Mouse (Mus musculus) midbrain, embryonic 14.5 days (tissue): ENCODE results near the gene Gcgr. TPM values are rescaled to one million over a fixed set of nuclear protein-coding genes. Genes with fewer than 3 reads are reported as not detected.
"Not testable (repeated sequence)": the region's sequence is repeated elsewhere in the genome, so short reads cannot be mapped to it uniquely, and the experiment has no call there.

Source experiments
- ATAC-seq: fragments of 200-750 bp; cut with Nextera tagmentation; 2 replicates; pipeline ENCODE4 v1.8.0; 2017; ENCODE audit warnings: moderate number of reproducible peaks, moderate library complexity; ENCODE audit not compliant: low FRiP score, low TSS enrichment
- DNase-seq: peaks from one replicate; pipeline ENCODE4 v3.0.0-alpha.2; 2015
- H3K27ac ChIP-seq: fragments of 300-500 bp; sonication (generic); replicated peaks from 2 replicates; pipeline ENCODE4 v1.5.1; 2014; ENCODE audit warnings: mild to moderate bottlenecking, low read depth, low read length, moderate library complexity
- H3K27me3 ChIP-seq: fragments of 300-500 bp; sonication (generic); 2 replicates; pipeline ENCODE4 v1.6.1; 2014; ENCODE audit warnings: low read length, control low read depth, mixed read lengths; ENCODE audit not compliant: control insufficient read depth, insufficient read depth
- H3K36me3 ChIP-seq: fragments of 300-500 bp; sonication (generic); 2 replicates; pipeline ENCODE4 v1.6.1; 2014; ENCODE audit warnings: low read length, control low read depth; ENCODE audit not compliant: control insufficient read depth, insufficient read depth
- H3K4me1 ChIP-seq: fragments of 300-500 bp; sonication (generic); 2 replicates; pipeline ENCODE4 v1.6.1; 2014; ENCODE audit warnings: mild to moderate bottlenecking, antibody characterized with exemption, low read length, control low read depth; ENCODE audit not compliant: control insufficient read depth, insufficient read depth
- H3K4me2 ChIP-seq: fragments of 300-500 bp; sonication (generic); 2 replicates; pipeline ENCODE4 v1.6.1; 2014; ENCODE audit warnings: mild to moderate bottlenecking, low read length, moderate library complexity
- H3K4me3 ChIP-seq: fragments of 300-500 bp; sonication (generic); replicated peaks from 2 replicates; pipeline ENCODE4 v1.5.1; 2014; ENCODE audit warnings: low read depth, low read length
- H3K9ac ChIP-seq: fragments of 300-500 bp; sonication (generic); replicated peaks from 2 replicates; pipeline ENCODE4 v1.6.1; 2014; ENCODE audit warnings: mild to moderate bottlenecking, low read length, moderate library complexity
- H3K9me3 ChIP-seq: fragments of 300-500 bp; sonication (generic); 2 replicates; pipeline ENCODE4 v1.6.1; 2016; ENCODE audit warnings: low read length, control low read depth, mixed read lengths; ENCODE audit not compliant: control insufficient read depth
- WGBS: fragments of 180-500 bp; shearing (Covaris S2); extraction: QIAGEN DNeasy Blood & Tissue Kit; methylation state at CpG from one replicate; pipeline ENCODE4 v1.1.7; 2014; 5-methylcytosine and 5-hydroxymethylcytosine counted together
- polyA plus RNA-seq: library from polyadenylated mRNA; unstranded; fragments of >200 nt; fragmentation: Nextera tagmentation; extraction: Ambion mirVana; gene quantifications from 2 replicates; pipeline ENCODE4 v1.2.1, GENCODE M21; 2014

The Gcgr gene
- polyA plus RNA-seq, 1 experiment from 2014 or later = 0.21 TPM

DNA sequence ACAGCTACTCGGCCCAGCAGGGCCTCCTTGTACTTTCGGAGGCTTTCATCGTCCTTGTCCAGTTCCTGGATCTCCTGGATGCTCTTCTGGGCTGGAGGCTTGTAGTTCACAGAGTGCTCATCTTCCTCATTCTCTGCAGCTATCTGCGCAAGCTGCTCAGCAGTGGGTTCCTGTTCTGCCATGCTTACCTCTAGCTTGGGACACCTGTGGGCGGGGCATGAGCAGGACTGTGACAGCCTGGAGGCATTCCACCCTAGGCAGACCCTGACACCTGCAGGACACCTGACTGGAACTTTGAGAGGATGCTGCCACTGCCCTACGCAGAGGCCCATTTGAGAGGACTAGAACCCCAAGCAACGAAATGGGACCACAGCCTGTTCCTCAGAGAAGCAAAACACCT is 49.7 kb downstream of the Gcgr start:
- Histone ChIP-seq H3K9me3 (no peaks in the 10 kb centered on the region), H3K36me3 (peaks cover 30% of the 10 kb centered on the region), H3K4me3 (peak overlapping the region; percentile 79), H3K9ac (peak overlapping the region; percentile 94), H3K27ac (peak overlapping the region; percentile 97), H3K4me2 (peak overlapping the region; percentile 91), H3K4me1 (peaks cover 21% of the 10 kb centered on the region), H3K27me3 (no peaks in the 10 kb centered on the region)
- DNase-seq (no peak), ATAC-seq (no peak)
- 67% methylated on average over 7 of the region's 7 CpGs for WGBS

DNA sequence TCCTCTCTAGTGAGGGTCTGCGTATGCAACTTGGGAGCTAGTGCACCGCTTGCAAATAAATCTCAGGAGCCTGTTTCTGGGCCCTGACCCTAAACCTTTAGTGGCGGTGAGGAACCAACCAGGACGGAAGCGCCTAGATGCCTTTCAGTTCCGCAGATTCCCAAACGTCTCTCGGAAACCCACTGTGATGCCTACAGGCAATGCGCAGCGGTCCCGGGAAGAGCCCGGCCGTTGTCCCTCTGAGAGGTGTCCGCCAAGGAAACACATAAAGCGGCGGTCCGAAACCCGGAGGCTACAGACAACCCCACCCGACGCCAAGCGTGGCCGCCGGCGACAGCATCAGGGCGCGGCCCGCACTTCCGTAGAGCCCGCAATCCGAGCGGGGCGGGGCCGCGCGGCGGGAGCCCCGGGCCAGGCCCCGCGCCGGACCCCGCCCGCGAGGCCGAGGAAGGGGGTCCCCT is 50.4 kb downstream of the Gcgr start:
- peaks cover 21% of the 10 kb centered on the region for H3K4me1 ChIP-seq
- H3K27ac ChIP-seq = peak overlapping the region; percentile 97
- H3K4me3 ChIP-seq = peak overlapping the region; percentile 79
- DNase-seq (peak; percentile 70), ATAC-seq (peak; percentile 24; the same call in 1 of the 2 replicates)
- under 1% methylated on average over 41 of the region's 44 CpGs for WGBS
- peak overlapping the region; percentile 94 for H3K9ac ChIP-seq
- peaks cover 38% of the 10 kb centered on the region for H3K36me3 ChIP-seq
- H3K4me2 ChIP-seq = peak overlapping the region; percentile 91
- H3K27me3 ChIP-seq = no peaks in the 10 kb centered on the region
- no peaks in the 10 kb centered on the region for H3K9me3 ChIP-seq

DNA sequence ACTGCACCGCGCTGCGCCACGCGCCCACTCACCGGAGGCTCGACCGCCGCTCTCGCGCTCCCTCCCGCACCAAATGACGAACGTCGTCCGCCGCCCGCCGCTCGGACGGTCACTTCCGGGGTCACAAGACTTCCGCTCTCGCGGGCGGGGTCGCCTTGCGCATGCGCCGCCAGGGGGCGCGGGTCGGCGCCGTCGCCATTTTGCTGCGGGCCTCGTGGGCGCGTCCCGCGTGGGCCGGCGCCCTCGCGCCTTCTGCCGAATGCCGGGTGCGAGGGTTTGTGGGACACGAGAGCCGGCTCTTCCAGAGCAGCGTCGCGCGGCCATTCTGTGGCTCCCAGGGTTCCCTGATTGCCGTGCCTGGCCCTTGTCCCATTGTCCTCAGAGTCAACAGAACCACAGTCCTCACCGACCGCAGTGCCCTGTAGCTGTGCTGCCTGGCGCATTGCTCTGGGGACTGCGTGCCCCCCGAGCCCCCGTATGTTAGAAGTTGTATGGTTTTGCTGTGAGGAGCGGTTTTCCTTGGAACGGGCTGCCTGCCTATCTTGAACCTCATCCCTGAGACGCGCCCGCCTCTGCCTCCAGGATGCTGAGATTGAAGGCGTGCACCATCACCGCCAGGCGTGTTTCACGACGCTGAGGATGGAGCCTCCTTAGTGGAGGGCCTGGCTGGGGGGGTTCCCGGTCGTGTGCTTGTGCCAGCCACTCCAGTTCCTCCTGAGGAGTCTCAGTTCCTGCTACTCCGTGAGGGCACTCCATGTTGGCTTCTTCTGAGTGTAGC is 51.2 kb downstream of the Gcgr start, which contains the start of gene Arhgdia:
TSS of gene Arhgdia (minus strand) at position 135 of the 778 bp plus-strand sequence.
- peak; percentile 80 for ATAC-seq
- H3K27me3 ChIP-seq = no peaks in the 10 kb centered on the region
- peak within 1 kb of the TSS; percentile 97 for H3K27ac ChIP-seq
- H3K9me3 ChIP-seq = no peaks in the 10 kb centered on the region
- H3K36me3 ChIP-seq = peaks cover 45% of the 10 kb centered on the region
- WGBS = 5% methylated on average over 58 of the region's 75 CpGs
- DNase-seq = peak; percentile 96
- H3K9ac ChIP-seq = peak within 1 kb of the TSS; percentile 94
- H3K4me1 ChIP-seq = peaks cover 21% of the 10 kb centered on the region
- peak within 1 kb of the TSS; percentile 79 for H3K4me3 ChIP-seq
- peak within 1 kb of the TSS; percentile 91 for H3K4me2 ChIP-seq

DNA sequence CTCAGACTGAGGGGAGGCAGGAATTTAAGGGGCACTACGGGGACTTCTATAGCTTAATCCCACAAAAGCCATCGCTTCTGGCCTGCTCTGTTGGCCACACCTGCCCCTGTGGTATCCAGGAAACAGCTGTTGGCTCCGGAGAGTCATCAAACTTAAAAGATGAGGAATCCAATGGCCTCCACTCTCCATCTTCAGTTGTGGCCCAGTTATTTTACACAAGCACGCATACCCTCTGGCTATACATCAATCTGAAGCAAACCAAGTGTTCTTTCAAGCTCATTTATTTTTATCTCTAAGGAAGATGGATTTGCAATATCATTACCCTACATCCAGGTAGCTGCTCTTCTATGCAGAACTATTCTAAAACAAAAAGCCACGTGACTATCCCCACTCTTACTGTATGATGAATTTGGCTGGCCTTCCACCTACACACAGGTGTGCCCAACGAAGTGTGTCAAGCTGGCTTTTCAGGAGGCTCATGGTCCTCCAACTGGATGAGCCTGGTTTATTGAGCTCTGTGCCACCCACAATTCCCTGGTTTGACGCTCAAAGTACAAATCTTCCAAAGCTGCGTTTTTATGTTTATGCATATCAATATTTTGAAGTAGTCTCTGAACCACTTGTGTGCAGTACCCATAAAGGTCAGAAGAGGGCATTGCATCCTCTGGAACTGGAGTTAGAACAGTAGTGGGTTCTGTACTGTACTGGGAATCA is 51.9 kb downstream of the Gcgr start:
- Histone ChIP-seq H3K9ac (peak overlapping the region; percentile 94), H3K4me3 (peak overlapping the region; percentile 79), H3K9me3 (no peaks in the 10 kb centered on the region), H3K36me3 (peaks cover 53% of the 10 kb centered on the region), H3K27me3 (no peaks in the 10 kb centered on the region), H3K4me2 (peak overlapping the region; percentile 91), H3K27ac (peak overlapping the region; percentile 97), H3K4me1 (peaks cover 21% of the 10 kb centered on the region)
- ATAC-seq (no peak), DNase-seq (peak; percentile 50)
- 67% methylated on average over 8 of the region's 8 CpGs for WGBS

DNA sequence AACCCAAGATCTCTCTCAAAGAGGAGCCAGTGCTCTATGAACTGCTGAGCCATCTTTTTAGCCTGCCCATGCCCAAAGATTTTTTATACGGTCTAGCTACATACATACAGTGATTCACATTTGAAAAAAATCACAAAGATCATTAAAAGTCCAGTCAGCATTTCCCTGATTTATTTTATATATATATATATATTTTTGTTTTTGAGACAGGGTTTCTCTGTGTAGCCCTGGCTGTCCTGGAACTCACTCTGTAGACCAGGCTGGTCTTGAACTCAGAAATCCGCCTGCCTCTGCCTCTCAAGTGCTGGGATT is 52.4 kb downstream of the Gcgr start:
- ATAC-seq, DNase-seq, H3K9me3 ChIP-seq, H3K9ac ChIP-seq, H3K4me3 ChIP-seq, H3K27ac ChIP-seq, H3K27me3 ChIP-seq, H3K4me2 ChIP-seq: not testable (repeated sequence)
- WGBS = 86% methylated on average over 2 of the region's 2 CpGs
- Histone ChIP-seq H3K4me1 (peaks cover 21% of the 10 kb centered on the region), H3K36me3 (peaks cover 53% of the 10 kb centered on the region)

DNA sequence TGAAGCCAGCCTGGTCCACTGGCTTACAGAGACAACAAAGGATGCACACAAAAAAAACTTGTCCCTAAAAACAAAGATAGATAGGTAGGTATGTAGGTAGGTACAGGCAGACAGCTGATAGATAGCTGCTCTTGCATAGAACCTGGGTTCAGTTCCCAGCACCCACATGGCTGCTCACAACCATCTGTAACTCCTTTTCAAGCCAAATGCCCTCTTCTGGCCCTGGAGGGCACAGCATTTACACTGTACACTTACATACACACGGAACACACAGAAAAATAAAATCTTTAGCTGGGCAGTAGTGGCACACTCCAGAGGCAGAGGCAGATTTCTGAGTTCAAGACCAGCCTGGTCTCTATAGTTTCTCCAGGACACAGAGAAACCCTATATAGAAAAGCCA is 53.4 kb downstream of the Gcgr start:
- WGBS = 97% methylated on average over 1 of the region's 1 CpGs
- no peak for ATAC-seq
- H3K9me3 ChIP-seq = no peaks in the 10 kb centered on the region
- H3K27ac ChIP-seq = no peak overlapping the region
- no peak for DNase-seq
- peaks cover 53% of the 10 kb centered on the region for H3K36me3 ChIP-seq
- peaks cover 21% of the 10 kb centered on the region for H3K4me1 ChIP-seq
- H3K9ac ChIP-seq = no peak overlapping the region
- H3K4me3 ChIP-seq = no peak overlapping the region
- no peaks in the 10 kb centered on the region for H3K27me3 ChIP-seq
- H3K4me2 ChIP-seq = no peak overlapping the region

DNA sequence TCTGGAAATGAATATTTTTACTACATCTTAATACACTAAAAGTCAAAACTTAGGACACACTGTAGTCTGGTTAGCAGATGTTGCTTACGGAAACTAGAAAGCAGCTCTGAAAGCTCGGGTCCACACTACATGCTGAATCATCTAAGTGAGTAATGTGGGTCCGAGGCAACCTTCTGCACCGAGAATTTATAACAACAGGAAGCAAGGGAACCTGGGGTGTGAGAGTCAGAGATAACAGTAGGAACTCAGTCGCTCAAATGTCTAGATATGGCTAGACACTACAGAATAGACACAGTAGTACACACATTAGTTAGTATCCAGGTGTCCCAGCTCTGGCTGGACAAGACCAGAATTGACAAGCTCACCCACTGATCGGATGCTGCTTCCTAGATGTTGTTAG is 58.0 kb downstream of the Gcgr start:
- Histone ChIP-seq H3K27me3 (no peaks in the 10 kb centered on the region), H3K4me1 (no peaks in the 10 kb centered on the region), H3K27ac (no peak overlapping the region), H3K9ac (no peak overlapping the region), H3K36me3 (peaks cover 81% of the 10 kb centered on the region), H3K4me2 (no peak overlapping the region), H3K9me3 (no peaks in the 10 kb centered on the region), H3K4me3 (no peak overlapping the region)
- ATAC-seq = no peak
- no peak for DNase-seq
- over 99% methylated on average over 6 of the region's 6 CpGs for WGBS
